Mouse (Mus musculus) forebrain, embryonic 14.5 days (tissue): Measurements from ENCODE around the gene Aff3. TPM values are rescaled to one million over a fixed set of nuclear protein-coding genes. Genes with fewer than 3 reads are reported as not detected.

Source experiments
- ATAC-seq: fragments of 200-750 bp; cut with Nextera tagmentation; 2 replicates; pipeline ENCODE4 v1.8.0; 2017; ENCODE audit warnings: mild to moderate bottlenecking, moderate library complexity
- DNase-seq: peaks from one replicate; pipeline ENCODE4 v3.0.0-alpha.2; 2015; ENCODE audit warnings: low spot score
- H3K27ac ChIP-seq: fragments of 300-500 bp; sonication (generic); 2 replicates; pipeline ENCODE4 v1.5.1; 2014; ENCODE audit warnings: low read depth, mild to moderate bottlenecking, control low read depth, low read length, moderate library complexity
- H3K27me3 ChIP-seq: fragments of 300-500 bp; sonication (generic); replicated peaks from 2 replicates; pipeline ENCODE4 v1.6.1; 2014; ENCODE audit warnings: low read length, control low read depth, mixed read lengths; ENCODE audit not compliant: control insufficient read depth, insufficient read depth
- H3K36me3 ChIP-seq: fragments of 300-500 bp; sonication (generic); 2 replicates; pipeline ENCODE4 v1.6.1; 2014; ENCODE audit warnings: low read length, control low read depth; ENCODE audit not compliant: control insufficient read depth, insufficient read depth
- H3K4me1 ChIP-seq: fragments of 300-500 bp; sonication (generic); 2 replicates; pipeline ENCODE4 v1.6.1; 2014; ENCODE audit warnings: antibody characterized with exemption, low read length, control low read depth; ENCODE audit not compliant: control insufficient read depth, insufficient read depth
- H3K4me2 ChIP-seq: fragments of 300-500 bp; sonication (generic); 2 replicates; pipeline ENCODE4 v1.6.1; 2014; ENCODE audit warnings: mild to moderate bottlenecking, control low read depth, low read length
- H3K4me3 ChIP-seq: fragments of 300-500 bp; sonication (generic); 2 replicates; pipeline ENCODE4 v1.5.1; 2014; ENCODE audit warnings: low read depth, low read length, control low read depth
- H3K9ac ChIP-seq: fragments of 300-500 bp; sonication (generic); 2 replicates; pipeline ENCODE4 v1.6.1; 2014; ENCODE audit warnings: mild to moderate bottlenecking, low read length, control low read depth, moderate library complexity
- H3K9me3 ChIP-seq: fragments of 300-500 bp; sonication (generic); replicated peaks from 2 replicates; pipeline ENCODE4 v1.6.1; 2016; ENCODE audit warnings: low read length, control low read depth, mixed read lengths; ENCODE audit not compliant: control insufficient read depth
- WGBS: fragments of 180-500 bp; shearing (Covaris S2); extraction: QIAGEN DNeasy Blood & Tissue Kit; methylation state at CpG from one replicate; pipeline ENCODE4 v1.1.7; 2014; 5-methylcytosine and 5-hydroxymethylcytosine counted together
- polyA plus RNA-seq: library from polyadenylated mRNA; unstranded; fragments of >200 nt; fragmentation: Nextera tagmentation; extraction: Ambion mirVana; gene quantifications from 2 replicates; pipeline ENCODE4 v1.2.1, GENCODE M21; 2014

Gene Aff3
- polyA plus RNA-seq, 1 experiment from 2014 or later = 15.5 TPM

DNA sequence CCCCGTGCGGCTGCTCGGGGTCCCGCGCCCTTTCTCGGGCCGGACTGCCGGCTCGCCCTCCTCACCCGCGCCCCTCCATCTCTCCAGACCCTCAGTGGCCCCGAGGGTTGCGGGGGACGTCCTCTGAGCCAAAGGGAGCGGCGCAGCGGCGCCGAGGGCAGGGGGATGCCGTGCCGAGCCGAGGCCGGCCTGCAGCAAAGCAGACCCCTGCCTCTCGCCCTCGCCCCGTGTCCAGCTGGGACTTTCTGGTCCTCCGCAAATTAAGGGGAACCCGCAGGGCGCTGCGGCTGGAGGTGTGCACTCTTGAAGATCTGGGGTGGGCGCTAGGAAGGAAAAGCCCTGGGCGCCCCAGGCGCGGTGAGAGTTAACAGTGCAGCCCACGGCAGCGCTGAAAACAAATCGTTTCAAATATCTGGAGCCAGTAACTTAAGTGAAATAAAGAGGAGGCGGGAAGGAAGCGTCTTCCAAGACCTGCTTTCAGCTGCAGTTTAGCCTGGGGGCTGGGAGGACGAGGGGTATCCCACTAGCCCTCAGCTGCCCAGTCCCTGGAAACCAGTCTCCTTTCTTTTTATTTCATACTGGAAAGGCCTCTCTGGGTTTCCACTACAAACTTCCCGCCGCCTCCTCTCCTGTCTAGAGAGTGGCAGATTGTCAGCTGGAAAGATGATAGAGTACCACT, 36.9 kb downstream of the Aff3 start:
- Histone ChIP-seq H3K36me3 (no peaks in the 10 kb centered on the region), H3K27ac (peak overlapping the region; percentile 98), H3K9me3 (no peaks in the 10 kb centered on the region), H3K4me2 (peak overlapping the region; percentile 87), H3K4me1 (peaks cover 31% of the 10 kb centered on the region), H3K4me3 (peak overlapping the region; percentile 89), H3K27me3 (no peaks in the 10 kb centered on the region), H3K9ac (peak overlapping the region; percentile 94)
- DNase-seq (peak; percentile 68), ATAC-seq (peak; percentile 54)
- WGBS = under 1% methylated on average over 31 of the region's 42 CpGs

DNA sequence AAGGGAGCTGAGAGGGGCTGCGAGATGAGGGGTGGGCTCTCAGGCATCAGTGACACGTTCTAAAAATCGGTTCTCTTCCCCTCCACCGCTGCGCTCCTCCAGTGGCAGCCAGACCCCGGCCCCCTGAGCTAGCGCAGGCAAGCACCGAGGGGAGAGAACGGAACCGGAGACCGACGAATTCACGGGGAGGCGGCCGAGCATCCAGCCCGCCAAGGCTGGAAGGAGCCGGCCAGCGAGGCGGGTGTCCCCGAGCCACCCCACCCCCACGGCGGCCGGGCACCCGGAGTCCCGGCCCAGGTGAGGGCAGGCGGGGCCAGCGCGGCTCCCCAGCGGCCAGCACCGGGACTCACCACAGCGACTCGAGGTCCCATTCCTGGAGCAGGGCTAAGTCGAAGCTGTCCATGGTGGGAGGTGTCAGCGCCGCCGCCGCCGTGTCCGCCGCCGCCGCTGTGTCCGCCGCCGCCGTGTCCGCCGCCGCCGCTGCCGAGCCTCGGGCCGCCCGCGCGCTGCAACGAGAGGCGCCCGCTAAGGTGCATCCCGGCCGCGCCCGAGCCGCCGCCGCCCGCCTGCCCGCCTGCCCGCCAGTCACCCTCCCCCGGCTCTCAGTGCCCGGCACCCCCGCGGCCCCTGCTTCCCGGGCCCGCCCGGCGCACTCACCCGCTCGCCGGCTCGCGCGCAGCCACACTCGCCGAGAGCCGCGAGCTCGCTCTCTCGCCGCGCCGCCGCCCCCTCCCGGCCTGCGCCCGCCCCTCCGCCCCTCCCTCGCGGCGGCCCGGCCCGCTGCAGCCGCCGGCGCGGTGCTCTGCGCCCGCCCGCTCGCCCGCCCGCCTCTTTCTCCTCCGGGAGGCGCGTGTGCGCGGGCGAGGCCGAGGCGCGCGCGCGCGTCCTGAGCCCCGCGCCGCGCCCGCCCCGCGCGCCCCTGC, 37.8 kb downstream of the Aff3 start:
- ATAC-seq (peak; percentile 89), DNase-seq (peak; percentile 84)
- peak overlapping the region; percentile 98 for H3K27ac ChIP-seq
- H3K9me3 ChIP-seq = no peaks in the 10 kb centered on the region
- peaks cover 30% of the 10 kb centered on the region for H3K4me1 ChIP-seq
- H3K9ac ChIP-seq = peak overlapping the region; percentile 94
- H3K4me3 ChIP-seq = peak overlapping the region; percentile 89
- no peaks in the 10 kb centered on the region for H3K36me3 ChIP-seq
- H3K4me2 ChIP-seq = peak overlapping the region; percentile 87
- under 1% methylated on average over 92 of the region's 133 CpGs for WGBS
- no peaks in the 10 kb centered on the region for H3K27me3 ChIP-seq

DNA sequence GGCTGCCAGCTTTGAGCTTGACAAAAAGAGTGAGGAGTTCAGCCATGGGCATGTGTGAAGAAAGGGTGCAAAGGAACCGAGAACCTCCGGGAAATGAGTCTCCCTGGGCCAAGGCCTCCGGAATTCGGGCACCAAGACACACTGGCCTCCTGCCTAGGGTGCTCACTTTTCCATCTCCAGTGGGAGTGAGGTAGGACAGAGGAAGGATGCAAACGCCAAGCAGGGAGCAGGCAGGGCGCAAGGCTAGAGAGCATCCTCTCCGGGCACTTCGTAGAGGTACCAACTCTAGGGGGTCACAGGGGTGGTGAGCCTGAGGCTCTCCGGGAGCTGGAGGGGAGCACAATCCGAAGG, 38.4 kb downstream of the Aff3 start:
- ATAC-seq (no peak), DNase-seq (no peak)
- Histone ChIP-seq H3K36me3 (no peaks in the 10 kb centered on the region), H3K4me2 (peak overlapping the region; percentile 87), H3K4me1 (peaks cover 24% of the 10 kb centered on the region), H3K27me3 (no peaks in the 10 kb centered on the region), H3K9ac (peak overlapping the region; percentile 94), H3K9me3 (no peaks in the 10 kb centered on the region), H3K4me3 (peak overlapping the region; percentile 89), H3K27ac (peak overlapping the region; percentile 98)
- 2% methylated on average over 10 of the region's 10 CpGs for WGBS

DNA sequence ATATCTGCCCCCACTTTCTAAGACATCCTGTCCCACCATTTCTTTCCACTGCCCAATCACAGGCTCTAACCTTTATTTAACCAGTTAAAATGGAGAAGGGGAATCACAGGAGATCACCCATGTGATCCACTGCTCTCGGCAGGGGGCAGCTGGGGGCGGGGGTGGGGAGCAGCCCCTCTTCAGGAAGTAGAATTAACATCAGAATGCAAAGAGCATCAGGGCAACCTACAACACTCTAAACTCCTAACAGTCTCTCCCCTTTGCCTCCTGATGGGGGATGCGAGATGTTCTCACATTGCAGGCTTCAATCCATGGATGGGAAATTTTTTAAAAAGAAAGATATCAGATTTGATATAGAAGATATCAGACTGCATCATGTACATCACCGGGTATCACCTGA, 42.9 kb downstream of the Aff3 start:
- no peak overlapping the region for H3K4me3 ChIP-seq
- DNase-seq (no peak), ATAC-seq (no peak)
- no peaks in the 10 kb centered on the region for H3K27me3 ChIP-seq
- no peaks in the 10 kb centered on the region for H3K9me3 ChIP-seq
- no peak overlapping the region for H3K4me2 ChIP-seq
- no peak overlapping the region for H3K9ac ChIP-seq
- H3K36me3 ChIP-seq = no peaks in the 10 kb centered on the region
- peaks cover 3% of the 10 kb centered on the region for H3K4me1 ChIP-seq
- H3K27ac ChIP-seq = no peak overlapping the region
- 53% methylated on average over 4 of the region's 4 CpGs for WGBS

DNA sequence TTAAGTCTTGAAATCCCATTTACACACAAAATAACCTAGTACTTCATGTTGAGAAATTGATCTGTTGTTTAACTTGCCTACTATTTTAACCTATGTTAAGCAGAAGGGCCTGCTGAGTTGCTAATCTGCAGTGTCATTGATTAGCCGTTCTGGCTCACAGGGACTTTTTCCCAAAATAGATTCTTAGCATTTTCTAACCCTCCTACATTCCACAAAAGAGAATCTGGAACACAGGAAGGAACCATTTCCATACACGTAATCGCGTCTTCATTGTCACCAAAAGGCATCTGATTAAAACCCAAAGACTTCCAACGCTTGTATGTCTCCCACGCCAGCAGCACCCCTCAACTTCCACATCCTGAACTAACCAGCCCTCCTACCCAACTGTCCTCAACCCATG, 44.4 kb downstream of the Aff3 start:
- Histone ChIP-seq H3K27me3 (no peaks in the 10 kb centered on the region), H3K4me1 (no peaks in the 10 kb centered on the region; the same call in 1 of the 2 replicates), H3K36me3 (0 out of 2 replicates have a peak, but pooled peaks cover 2% of the 10 kb centered on the region), H3K4me3 (no peak overlapping the region), H3K9me3 (no peaks in the 10 kb centered on the region), H3K4me2 (no peak overlapping the region), H3K27ac (no peak overlapping the region), H3K9ac (no peak overlapping the region)
- ATAC-seq = no peak
- no peak for DNase-seq
- 85% methylated on average over 6 of the region's 6 CpGs for WGBS

DNA sequence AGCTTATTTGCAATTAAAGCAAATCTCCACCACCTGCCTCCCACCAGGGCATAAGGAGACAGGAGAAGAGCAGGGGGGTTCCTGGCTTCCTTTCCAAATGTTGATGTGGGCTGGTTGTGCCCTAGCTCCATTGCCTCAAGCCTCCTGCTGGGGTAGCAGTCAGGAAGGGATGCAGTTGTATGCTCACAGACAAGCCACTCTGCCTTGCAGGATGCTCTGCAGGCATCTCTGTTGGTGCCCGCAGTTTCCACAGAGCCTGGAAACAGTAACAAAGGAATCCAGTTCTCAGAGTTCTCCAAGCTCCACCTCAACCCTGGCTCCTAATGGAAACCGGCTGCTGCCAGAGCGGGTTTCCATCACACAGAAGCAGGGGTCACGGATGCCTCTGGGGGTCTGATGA, 58.0 kb downstream of the Aff3 start:
- no peak overlapping the region for H3K9ac ChIP-seq
- 16% methylated on average over 4 of the region's 4 CpGs for WGBS
- H3K36me3 ChIP-seq = no peaks in the 10 kb centered on the region
- H3K4me3 ChIP-seq = no peak overlapping the region
- peaks cover 9% of the 10 kb centered on the region for H3K4me1 ChIP-seq
- no peaks in the 10 kb centered on the region for H3K27me3 ChIP-seq
- peak; percentile 46 for DNase-seq
- H3K9me3 ChIP-seq = no peaks in the 10 kb centered on the region
- peak; percentile 46; the same call in 1 of the 2 replicates for ATAC-seq
- H3K4me2 ChIP-seq = 0 out of 2 replicates have a peak overlapping the region, but pooled peaks have one; percentile 14
- H3K27ac ChIP-seq = peak overlapping the region; percentile 73

DNA sequence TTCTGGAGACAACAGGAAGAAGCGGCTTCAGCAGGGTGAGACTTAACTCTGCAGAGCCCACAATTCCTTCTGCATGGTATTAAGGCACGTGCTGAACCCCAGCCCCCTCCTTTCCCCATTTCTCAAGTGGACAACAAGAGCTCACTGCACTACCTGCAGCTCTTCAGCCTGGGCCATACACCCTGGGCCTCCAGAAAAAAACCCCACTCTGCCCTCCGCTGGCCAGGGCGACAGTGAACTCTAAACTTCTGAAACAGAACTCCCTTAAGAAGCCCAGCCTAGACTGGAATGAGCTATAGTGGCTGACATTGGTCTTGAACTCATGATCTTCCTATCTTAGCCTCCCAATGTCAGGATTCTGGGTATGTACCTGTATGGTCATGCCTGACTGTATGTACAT, 59.3 kb downstream of the Aff3 start:
- Histone ChIP-seq H3K4me2 (no peak overlapping the region), H3K9me3 (no peaks in the 10 kb centered on the region), H3K36me3 (no peaks in the 10 kb centered on the region), H3K27ac (no peak overlapping the region), H3K4me3 (no peak overlapping the region), H3K4me1 (peaks cover 9% of the 10 kb centered on the region), H3K9ac (no peak overlapping the region), H3K27me3 (no peaks in the 10 kb centered on the region)
- WGBS = 87% methylated on average over 4 of the region's 4 CpGs
- ATAC-seq (no peak), DNase-seq (no peak)

DNA sequence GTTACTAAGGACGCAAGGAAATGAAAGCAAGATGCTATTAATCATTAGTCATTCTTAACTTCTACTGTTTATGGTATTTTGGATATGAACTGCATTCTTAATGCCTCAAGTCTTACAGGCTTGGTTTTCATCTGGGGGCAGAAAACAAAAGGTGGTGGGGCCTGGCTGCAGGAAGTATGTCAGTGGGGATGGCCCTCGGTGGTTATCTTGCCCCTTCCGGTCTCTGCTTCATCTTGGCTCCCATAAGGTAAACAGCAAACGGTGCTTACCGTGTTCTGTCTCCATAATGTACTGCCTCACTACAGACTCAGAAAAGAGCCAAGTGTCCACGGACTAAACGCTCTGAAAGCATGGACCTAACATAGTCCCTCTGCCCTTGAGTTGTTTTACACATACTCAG, 60.1 kb downstream of the Aff3 start:
- ATAC-seq (no peak), DNase-seq (no peak)
- no peak overlapping the region for H3K4me3 ChIP-seq
- no peaks in the 10 kb centered on the region for H3K9me3 ChIP-seq
- no peaks in the 10 kb centered on the region for H3K27me3 ChIP-seq
- no peak overlapping the region for H3K4me2 ChIP-seq
- no peak overlapping the region for H3K27ac ChIP-seq
- H3K4me1 ChIP-seq = peaks cover 9% of the 10 kb centered on the region
- 91% methylated on average over 7 of the region's 7 CpGs for WGBS
- H3K9ac ChIP-seq = no peak overlapping the region
- H3K36me3 ChIP-seq = no peaks in the 10 kb centered on the region
